Mouse (Mus musculus): Measurements from ENCODE around the gene Galnt7.
A peak's percentile ranks its signal among the peaks of the same experiment; 100 is the strongest.

Gene Galnt7

DNA sequence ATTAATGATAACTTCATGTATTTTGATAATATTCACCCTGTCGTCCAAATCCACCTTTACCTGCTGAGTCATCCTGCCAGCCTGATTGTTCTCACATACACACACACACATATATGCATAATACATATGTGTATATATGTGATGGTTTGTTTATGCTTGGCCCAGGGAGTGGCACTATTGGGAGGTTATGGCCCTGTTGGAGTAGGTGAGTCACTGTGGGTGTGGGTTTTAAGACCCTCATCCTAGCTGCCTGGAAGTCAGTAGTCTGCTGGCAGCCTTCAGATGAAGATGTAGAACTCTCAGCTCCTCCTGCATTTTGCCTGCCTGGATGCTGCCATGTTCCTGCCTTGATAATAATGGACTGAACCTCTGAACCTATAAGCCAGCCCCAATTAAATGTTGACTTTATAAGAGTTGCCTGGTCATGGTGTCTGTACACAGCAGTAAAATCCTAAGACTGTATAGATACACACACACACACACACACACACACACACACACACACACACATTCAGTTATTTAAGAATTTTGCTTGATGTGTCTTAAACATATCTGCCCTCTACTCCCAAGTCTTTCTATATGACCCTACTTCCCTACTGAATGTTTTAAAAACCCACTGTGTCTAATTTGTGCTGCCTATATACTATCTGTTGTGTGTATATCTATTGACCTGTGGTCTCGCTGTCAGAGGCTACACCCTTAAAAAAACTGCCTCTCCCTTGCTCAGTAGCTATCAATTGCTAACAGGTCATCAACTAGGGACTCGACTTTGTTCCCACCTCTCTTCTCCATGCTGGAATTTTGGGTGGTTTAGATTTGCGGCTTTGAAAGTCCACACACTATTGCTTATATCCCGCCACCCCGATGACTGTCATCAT, 23.8 kb downstream of the Galnt7 start:
- DNase-seq (ENCODE audit: low spot score) = no peak

DNA sequence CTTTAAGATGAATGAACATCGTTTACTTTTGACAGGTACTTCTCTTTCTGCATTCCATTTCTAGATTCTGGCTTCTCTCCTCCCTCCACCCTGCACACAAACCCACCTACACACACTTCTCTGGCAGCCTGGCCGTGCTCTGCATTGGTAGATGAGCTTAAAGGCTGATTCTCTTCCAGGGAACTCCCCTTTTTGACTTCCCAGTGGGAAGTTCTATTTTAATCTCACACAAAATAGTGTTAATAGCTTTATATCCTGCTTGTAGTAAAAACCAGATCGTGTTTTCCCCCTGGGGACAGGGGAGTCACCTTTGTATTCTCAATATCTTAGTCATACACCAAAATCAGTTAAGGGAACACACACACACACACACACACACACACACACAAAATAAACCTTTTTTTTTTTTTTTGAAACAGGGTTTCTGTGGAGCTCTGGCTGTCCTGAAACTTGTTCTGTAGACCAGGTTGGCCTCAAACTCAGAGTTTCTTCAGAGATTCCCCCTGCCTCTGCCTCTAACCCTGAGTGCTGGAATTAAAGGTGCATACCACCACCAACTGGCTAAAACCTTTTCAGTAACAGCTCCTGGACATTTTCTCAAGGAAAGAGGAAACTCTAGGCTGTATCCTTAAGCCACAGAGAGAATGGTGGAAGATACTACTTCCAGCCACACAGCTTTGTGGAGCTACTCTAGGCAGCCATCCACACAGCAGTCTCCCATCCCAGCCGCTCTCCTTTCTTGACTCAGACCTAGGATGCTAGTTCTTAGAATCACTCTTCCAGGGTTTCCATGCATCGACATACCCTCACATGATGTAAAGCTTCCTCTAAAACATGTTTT, 24.7 kb downstream of the Galnt7 start:
- no peak for DNase-seq (ENCODE audit: low spot score)

GRCm38 (mm10) chr8:57623955-57624354, 28.9 kb downstream of the Galnt7 start:
- DNase-seq (ENCODE audit: low spot score) = no peak

DNA sequence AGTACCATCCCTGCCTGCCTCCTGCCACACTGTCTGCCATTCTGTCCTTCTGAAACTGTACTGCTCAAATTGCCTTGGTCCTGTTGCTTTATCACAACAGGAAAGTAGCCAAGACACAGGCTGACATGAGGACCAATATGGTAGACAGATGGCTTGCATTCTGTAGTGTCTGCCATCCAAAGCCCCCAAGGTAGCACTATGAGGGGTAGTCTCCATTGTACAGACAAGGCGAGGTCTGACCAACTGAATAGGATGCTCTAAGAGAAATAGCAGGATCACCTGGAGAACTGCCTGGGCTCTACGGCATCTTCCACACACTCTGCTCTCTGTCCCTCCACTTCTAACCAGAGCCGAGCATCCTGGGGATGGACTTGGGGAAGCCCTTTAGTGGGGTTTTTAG, 29.8 kb downstream of the Galnt7 start:
- DNase-seq (ENCODE audit: low spot score) = no peak

DNA sequence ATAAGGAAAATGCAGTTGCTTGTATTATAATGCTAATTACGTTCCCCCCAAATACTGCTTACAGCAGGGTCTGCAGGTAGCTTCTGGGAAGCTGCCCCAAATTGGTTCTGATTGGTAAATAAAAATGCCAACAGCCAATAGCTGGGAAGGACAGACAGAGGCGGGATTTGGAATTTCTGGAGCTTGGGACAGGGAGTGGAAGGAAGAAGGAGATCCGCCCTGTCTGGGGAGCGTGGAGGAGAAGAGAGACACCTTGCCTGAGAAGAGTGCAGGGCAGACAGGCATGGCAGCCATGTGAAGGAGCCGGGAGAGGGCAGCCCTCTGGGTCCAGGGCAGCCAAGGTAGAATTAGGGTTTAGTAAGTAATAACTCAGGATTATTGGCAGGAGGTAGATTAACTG, 35.9 kb downstream of the Galnt7 start:
- no peak for DNase-seq (ENCODE audit: low spot score)

DNA sequence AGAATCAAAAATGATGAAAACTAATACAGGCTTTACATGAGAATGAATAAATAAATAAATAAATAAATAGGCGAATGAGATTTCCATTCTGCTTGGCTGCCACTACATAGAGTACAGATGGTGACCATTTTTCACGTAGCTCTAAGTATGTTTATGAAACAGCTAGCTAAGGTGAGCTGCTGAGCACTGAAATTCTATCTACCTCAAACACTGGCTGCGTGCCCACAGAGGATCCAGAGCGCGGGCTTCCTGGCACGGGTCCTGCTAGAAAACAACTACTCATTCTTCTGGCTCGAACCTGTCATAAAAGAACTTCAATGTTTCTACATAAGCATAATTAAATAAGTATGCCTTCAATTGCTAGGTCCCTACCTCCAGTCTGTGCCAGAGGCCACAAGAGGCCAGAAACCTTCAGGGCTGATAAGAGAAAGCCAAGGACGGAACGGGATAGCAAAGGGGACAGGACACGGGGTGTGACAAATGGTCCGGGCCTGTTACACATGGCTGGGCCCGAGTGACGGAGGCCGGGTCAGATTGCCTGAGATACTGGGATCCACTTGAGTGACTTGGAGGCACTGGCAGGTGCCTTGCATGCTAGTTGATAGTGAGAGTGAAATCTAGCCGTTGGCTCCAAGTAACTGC, 37.7 kb downstream of the Galnt7 start:
- peak; percentile 49 for DNase-seq (ENCODE audit: low spot score)

DNA sequence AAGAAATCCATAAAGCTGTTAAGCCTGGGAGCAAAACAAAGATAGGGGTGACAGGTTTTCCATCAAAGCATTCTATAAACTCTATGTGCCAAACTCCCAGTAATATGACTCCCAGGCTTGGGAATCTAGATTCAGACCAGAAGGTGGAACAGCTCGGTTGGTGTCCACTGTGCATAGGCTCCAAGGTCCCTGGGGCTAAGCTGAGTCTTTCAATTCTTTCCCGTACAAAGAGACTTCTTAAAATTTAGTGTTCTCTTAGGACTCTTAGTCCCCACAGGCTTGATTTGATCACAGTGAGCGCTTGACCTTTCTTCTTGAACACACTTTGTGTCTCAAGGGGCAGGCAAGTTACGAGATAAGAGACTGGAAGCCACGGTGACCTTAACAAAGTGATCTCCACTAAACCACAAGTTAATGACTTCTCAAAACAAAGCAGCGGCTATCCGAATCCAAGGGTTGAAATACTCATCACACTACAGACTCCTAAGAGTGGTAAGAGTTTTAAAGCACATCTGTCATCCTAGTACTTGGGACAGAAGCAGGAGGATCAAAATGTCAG, 41.3 kb downstream of the Galnt7 start:
- DNase-seq (ENCODE audit: low spot score) = no peak

- peak; percentile 61 for DNase-seq (ENCODE audit: low spot score)
Measured at GRCm38 (mm10) chr8:57610706-57611418, 42.0 kb downstream of the Galnt7 start.

- DNase-seq (ENCODE audit: low spot score) = no peak
Measured at GRCm38 (mm10) chr8:57602511-57602910, 50.3 kb downstream of the Galnt7 start.

DNA sequence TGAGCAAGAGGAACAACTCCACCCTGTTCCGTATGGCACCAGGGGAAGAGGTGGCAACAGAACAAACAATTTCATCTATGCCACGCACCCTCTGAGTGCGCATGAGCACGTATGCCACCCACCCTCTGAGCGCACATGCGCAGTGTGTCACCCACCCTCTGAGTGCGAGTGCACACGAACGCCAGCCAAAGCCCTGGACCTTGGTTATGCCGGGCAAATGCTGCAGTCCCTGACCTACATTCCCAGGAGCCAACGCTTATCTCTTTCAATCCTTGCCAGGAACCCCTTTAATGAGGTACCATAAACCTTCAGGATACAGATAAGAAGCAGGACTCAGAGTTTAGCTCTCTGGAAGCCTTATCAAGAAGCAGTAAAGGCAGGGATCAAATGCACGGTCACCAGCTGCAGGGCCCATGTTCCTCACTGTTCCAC, 50.8 kb downstream of the Galnt7 start:
- no peak for DNase-seq (ENCODE audit: low spot score)

GRCm38 (mm10) chr8:57599813-57600555, 52.8 kb downstream of the Galnt7 start:
- no peak for DNase-seq (ENCODE audit: low spot score)

DNA sequence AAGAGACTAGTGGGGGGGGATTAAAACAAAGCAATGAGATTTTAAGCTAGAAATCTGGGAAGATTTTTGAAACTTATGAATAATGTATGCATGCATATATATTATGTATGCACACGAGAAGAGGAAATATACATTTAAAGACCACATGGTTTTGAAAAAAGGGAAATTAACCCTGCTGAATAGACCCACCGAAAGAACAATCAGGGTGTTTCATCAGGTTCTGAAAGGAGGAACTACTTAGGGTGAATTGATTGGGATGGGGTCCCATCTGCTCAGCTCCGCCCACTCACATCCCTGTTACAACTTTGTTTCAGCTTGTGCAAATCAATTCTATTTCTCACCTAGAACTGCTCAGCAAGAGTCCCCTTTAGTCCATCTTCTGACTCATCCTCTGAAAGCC, 57.0 kb downstream of the Galnt7 start:
- DNase-seq (ENCODE audit: low spot score) = no peak

GRCm38 (mm10) chr8:57594175-57594885, 58.5 kb downstream of the Galnt7 start:
- no peak for DNase-seq (ENCODE audit: low spot score)

DNA sequence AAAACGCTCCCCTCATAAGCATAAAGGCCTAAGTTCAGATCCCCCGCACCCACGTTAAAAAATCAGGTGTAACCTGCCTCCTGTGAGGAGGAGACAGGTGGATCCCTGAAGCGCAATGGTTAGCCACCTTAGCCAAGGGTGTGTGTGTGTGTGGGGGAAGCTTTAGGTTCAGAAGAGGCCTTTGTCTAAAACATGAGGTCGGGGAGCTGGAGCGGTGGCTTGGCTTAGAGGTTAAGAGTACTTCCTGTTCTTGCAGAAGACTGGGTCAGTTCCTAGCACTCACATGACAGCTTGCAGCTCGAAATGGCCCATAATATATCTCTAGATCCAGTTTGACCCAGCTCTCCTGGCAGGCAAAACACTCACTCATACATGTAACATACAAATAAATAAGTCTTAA, 60.2 kb downstream of the Galnt7 start:
- no peak for DNase-seq (ENCODE audit: low spot score)

DNA sequence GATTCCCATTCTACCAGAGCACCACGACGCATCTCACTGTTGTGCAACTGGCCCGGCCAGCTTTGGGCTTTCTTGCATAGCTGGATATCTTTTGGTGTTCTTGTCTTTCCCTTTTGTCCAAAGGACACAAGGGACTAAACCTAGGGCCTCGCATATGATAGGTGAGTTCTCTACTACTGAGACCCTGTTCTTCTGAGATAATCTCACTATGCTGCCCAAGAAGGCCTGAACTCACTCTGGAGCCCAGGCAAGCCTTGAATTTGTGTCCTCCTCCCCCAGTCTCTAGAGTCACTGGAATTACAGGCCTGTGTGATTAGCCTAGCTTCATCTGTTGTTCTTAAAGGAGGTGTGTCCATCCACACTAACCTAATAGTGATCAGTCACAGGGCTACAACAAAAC, 61.2 kb downstream of the Galnt7 start:
- DNase-seq (ENCODE audit: low spot score) = no peak

DNA sequence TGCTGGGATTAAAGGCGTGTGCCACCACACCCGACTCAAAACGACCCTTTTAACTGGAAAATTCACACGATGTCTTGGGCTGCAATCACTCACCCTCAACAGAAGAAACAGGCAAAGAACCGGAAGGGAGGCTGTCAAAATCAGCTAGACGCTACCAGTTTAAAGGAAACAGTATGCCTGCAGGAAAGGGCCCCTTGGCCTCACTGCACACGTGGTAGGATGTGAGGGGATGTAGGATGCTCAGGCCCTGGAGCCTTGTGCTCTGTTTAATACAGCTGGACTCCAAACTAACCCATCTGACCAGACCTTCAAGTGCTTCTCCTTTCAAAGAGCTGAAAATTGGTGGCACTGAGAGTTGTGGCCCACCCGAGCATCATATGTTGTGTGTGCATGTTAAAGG, 62.8 kb downstream of the Galnt7 start:
- no peak for DNase-seq (ENCODE audit: low spot score)

- DNase-seq (ENCODE audit: low spot score) = peak; percentile 22
Measured at GRCm38 (mm10) chr8:57589176-57589575, 63.7 kb downstream of the Galnt7 start.

DNA sequence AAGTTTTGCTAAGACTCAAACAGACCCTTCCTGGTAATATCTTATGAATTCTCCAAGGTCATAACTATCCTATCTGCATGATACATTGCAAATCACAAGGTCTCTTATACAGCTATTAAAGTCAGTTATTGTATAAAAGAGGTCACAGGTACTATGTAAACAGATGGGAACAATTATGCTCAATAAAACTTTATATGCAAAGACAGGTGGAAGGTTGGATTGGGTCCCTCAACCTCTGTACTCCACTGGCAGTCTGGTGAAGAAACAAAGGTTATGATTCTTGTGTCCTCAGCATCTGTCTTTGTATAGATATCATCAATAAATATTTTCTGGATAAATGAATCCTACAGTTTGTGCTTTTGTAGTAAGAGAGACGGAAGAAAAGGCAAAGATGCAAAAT, 64.2 kb downstream of the Galnt7 start:
- no peak for DNase-seq (ENCODE audit: low spot score)

GRCm38 (mm10) chr8:57586667-57587066, 66.2 kb downstream of the Galnt7 start:
- DNase-seq (ENCODE audit: low spot score) = no peak

- DNase-seq (ENCODE audit: low spot score) = no peak
Measured at GRCm38 (mm10) chr8:57585831-57586230, 67.0 kb downstream of the Galnt7 start.
